Mouse (Mus musculus): ENCODE data around the gene Tub.

The Tub gene

DNA sequence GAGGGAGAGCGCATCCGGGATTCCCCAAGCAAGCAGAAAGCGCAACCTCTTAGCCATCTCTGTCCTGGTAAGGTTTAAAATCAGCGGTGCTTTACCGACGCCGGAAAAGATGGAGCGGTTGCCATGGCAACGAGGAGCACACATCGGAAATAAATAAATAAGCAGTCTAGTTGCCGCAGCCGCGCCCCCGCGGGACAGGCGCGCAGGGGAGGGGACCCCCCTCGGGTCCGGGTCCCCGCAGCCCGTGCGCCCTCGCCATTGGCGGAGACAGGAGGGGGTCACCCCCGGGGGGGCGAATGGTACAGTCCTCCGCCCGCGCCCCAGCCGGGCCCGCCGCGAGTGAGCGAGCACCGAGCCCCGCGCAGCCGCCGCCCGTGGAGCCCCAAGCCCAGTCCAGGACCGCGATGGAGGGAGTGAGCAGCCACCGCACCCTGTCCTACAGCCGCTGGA lies at the start of gene Tub:
Gene Tub, plus strand, starts transcription at position 27 of the 450 bp plus-strand sequence.
- no peak for DNase-seq (ENCODE audit: low read depth)

DNA sequence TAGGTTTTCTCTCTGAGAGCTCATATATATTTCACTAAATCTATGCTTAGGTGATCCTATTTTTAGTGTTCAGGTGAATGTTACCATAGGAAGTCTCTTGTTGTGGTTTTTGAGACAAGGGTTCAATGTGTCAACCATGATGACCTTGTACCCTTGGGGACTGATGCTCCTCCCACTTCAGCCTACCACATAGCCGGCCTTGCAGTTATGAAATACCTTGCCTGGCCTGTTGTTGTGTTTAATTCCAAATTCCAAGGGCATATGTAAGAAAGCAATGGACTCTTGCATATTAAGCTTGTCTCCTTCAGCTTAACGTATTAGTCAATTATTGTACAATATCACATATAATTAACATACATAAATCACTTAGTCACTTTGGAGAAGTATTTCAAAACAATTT lies 46.2 kb upstream of the Tub start:
- no peak for DNase-seq (ENCODE audit: low read depth)

DNA sequence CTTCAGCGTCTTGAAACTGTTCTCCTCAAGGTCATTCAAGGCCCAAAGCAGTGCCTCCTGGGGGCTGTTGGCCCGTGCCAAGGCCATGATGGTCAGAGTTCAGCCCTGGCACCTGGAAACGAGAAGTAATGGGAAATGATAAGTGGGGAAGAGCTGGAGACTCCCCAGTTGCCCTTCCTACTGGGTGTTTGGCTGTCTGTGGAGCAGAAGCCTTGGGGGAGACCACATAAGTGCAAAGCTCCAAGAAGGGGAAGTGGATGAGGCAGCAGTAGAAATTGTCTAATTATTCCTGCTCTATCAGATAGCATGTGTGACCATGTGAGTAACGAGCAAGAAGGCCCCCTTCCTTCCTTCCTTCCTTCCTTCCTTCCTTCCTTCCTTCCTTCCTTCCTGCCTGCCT lies 23.1 kb upstream of the Tub start:
- DNase-seq (ENCODE audit: low read depth) = no peak

DNA sequence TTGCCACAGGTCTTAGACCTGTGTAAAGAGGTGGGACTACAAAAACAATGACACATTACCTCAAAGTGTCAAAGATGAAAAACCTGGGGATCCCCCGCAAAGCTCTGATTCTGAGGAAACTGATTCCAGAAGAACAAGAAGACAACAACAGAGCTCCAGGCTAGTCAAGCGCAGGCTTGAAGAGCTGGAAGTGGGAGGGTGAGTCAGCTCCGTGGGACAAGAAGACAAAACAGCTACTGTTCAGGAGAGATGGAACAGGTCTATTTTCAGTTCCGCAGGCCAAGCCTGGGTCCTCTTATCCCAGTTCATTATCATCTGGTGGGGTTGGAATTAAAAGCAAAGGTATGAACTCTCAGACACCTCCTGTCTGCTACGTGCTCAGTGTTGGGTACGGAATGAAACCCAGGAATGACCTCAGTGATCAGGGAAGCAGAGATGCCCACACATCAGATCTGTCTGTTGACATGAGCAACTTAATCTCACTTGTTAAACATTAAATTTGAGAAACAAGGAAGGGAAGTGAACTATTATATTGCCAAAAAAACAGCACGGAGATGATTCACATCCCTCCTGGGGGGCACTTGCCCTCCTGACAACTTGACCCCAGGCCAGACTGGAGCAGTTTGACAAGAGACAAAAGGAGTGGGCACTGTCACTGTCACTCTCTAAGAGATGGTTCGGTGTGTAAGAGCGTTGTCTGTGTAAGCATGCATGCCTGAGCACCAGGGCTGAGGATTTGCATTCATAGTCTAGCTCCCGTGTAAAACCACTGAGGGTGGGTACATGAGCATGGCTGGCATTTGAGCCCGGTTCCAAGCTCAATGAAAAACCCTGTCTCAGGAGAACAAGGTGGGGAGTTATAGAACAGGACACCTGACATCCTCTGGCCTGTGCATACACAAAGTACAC lies 21.6 kb upstream of the Tub start:
- DNase-seq (ENCODE audit: low read depth) = no peak

DNA sequence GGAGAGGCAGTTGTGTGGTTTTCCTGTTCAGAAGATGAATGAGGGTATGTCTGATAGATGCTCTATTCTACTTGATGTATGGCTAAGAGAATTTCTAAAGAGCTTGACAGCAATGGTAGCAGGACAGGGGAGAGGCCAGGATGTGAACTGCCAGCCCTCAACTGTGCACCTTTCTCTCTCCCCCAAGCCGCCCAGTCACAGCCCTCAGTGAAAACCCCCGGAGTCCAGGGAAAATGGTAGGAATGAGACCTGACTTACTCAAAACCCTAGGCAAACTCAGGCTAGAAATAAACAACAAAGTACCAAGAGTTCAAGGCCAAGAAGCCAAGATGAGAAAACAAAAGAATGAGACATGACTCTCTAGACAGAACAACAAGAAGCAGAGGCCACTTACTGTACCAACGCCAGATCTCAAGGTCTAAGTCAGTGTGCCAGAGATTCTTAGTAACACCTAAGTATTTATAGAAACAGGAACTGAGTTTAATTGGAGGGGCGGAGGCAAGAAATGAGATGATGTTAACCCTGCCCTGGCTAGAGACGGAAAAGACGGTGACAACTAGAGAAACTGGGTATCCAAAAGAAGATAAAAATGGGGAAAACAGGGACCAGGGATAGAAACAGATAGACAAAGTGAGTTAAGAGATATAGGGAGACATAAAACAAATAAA lies 20.3 kb upstream of the Tub start, which contains the start of gene Nlrp10:
Gene Nlrp10, minus strand, starts transcription at position 453 of the 668 bp plus-strand sequence.
- no peak for DNase-seq (ENCODE audit: low read depth)

DNA sequence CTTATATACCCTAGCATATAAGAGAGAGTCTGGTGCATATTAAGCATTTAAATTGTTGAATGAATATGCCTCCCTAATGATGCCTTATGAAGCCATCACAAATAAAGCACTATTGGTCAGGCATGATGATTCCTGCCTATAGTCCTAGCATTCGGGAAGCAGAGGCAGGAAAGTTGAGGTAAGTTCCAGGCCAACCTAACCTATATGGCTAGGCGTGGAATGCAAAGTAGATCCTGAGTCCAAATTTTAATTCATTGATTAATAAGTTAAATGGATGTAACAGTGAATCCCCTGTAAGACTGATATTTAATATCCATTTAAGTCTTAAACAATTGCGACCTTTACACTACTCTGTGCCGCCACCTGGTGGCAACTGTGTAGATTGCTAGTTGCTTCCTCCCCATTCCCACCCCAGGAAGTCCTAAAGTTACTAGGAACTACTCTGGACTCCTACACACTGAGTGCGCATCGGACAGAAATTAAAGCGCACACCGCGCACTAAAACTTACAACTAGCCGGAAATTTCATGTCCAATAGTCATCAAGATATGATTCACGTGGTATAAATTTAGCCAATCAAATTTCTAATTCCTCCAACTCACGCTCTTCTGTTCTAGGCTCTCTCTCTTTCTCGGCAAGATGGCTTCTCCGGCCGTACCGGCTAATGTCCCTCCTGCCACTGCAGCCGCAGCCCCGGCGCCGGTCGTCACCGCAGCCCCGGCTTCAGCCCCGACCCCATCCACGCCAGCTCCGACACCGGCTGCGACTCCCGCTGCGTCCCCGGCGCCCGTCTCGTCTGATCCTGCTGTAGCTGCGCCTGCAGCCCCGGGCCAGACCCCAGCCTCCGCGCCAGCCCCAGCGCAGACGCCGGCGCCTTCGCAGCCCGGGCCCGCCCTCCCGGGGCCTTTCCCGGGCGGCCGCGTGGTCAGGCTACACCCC lies 16.1 kb upstream of the Tub start, which contains the start of gene Eif3f:
Gene Eif3f, plus strand, starts transcription at position 624 of the 938 bp plus-strand sequence.
- peak; percentile 96 for DNase-seq (ENCODE audit: low read depth)

DNA sequence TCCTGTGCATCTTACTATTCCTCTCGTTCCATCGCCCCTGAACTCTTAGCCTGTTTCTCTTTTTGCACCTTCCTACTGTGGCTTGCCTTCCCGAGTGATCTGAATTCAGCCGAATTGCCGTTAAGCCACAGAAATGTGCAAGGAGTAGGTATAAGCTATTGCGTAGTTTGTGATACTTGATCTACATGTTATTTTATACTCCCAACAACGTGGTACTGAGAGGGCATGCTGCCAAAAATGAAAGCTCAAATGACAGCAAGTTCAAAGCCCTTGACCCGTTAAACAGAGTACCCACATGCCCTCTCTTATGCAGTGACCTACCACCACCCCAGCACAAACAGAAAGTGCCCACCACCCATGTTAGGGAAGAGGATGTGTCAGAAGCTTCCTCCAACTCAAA lies 15.3 kb upstream of the Tub start:
- DNase-seq (ENCODE audit: low read depth) = peak; percentile 30

DNA sequence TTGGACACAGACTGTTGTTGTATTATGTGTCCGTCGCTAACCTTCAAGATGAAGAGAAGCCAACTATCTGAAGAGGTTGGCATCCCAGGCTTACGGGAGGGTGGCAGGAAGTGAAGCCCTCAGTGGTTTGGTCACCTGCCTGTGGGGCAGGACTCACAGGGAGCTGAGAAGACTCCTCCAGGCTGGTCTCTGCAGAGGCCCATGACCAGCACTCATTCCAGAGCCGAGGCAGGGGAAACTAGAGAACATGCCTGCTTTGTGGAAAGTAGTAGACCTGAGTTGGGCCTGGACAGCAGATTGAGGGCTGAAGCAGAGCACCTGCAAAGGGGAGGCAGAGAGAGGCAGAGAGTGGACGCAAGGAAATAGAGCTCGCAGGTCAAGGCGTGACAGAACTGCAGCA lies 14.7 kb upstream of the Tub start:
- no peak for DNase-seq (ENCODE audit: low read depth)

DNA sequence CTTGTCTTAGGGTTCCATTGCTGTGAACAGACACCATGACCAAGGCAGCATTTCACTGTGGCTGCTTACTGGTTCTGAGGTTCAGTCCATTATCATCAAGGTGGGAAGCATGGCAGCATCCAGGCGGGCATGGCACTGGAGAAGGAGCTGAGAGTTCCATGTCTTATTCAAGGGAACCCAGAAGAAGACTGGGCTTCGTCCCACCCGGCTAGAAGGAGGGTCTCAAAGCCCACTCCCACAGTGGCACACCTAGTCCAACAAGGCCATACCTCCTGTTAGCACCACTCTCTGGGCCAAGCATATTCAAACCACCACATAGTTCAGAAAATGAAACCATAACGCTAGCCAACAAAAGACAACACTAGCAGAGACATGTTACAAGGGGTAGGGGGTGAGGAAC lies 13.5 kb upstream of the Tub start:
- DNase-seq (ENCODE audit: low read depth) = no peak

DNA sequence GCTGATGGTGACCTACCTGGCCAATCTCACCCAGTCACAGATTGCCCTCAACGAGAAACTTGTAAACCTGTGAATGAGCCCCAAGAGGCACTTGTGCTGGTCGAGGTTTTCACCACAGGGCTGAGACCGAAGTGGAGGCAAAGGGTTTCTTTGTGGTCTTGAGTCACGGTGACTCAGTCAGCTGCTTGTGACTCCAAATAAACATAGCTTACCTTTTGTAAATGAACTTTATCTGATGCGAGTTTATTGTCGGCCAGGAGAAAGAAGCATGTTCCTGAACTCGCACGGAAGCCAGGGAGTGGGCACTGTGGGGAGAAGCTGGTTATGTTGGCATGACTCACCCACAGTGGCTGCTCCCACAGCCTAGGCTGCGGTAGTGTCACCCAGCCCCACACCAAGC lies 8.7 kb upstream of the Tub start:
- peak; percentile 20 for DNase-seq (ENCODE audit: low read depth)

DNA sequence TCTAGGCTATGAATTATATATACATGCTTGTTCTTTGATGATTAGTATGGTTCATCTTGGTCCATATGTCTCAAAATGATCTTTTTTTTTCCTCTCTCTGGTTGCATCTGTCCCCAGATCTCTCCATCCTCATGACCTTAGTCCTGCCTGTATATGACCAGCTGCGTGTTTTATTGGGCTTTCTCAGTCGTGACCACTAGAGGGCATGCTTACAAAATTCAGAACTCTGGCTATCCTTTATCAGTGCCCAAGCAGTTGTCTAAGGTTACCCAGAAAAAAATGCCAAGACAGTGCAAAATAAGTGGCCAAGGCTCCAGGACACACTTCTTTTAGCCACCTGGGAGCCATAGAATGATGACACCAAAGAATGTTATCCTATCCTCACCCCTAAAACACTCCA lies 6.1 kb upstream of the Tub start:
- DNase-seq (ENCODE audit: low read depth) = peak; percentile 71

DNA sequence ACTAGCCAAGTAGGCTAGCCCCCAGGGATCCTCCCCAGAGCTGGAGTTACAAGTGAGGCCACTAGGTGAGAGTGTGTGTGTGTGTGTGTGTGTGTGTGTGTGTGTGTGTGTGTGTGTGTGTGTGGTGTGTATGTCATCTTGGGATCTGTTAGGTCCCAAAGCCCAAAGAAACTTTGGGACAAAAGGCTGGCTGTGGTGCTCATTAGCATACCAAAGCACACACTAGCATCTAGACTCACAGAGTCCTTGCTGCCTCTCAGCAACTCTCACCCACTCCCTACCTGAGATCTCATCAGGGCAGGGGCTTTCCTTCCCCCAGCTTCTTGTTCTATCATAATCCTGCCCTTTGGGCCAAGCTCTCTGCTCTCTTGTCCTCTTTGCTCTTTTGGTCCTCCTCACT lies 1.5 kb upstream of the Tub start:
- DNase-seq (ENCODE audit: low read depth) = no peak

DNA sequence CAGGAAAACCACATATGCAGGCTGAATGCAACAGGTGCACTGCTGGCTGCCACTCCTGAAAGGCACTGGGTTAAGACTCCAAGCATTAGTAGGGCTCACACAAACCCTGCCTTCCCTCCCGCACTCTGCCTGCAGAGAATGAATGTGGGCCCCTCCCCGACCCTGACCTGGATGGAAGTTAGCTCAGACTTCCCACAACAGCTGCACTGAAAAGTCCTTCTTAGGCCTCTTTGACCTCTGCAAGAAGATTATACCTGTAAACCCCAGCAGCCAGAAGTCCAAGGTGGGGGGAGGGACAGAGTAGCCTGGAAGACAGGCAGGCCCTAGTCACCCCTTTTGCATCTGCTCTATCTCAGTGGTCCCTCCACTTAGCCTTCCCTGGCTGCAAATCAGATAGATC lies 837 bp upstream of the Tub start:
- DNase-seq (ENCODE audit: low read depth) = no peak

DNA sequence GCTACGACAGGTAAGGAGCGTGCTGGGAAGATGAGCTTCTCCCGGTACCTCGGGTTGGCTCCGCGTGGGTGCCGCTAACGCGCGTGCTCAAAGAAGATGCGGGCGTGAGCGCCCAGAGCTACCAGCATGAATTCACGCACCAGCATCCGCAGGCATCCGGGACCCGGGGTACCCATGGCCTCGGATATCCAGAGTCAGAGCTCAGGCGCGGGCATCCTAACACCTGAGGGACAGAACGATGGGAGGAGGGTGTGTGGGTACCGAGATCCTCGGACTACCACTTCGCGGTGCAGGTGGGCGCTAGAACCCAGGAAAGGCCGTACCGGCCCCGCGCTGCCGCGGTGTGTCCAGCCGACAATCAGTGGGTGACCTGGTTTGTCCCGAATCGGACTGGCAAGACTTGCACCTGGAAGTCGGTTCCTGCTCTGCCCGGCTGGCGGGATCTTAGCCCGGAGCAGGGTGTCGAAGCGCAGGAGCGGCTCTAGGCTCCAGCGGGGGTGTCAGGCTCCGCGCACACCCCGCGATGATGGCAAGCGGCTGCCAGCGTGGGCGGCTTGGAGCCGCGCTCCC lies 709 bp downstream of the Tub start:
- no peak for DNase-seq (ENCODE audit: low read depth)

DNA sequence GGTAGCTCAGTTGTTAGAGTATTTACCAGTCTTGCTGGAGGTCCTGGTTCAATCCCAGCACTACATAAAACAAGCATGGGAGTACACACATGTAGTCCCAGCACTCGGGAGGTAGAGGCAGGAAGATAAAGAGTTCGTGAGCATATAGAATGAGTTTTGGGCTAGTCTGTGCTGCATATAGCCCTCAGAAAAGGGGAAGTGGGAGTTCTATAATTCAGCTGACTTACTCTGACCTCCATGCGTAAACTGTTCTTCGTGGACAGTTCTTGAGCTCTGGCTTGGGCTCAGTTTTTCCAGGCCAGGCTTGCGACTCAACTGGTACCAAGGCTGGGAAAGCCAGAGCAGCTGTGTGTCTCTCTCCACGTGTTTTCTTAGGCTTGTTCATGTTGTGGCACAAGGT lies 2.7 kb downstream of the Tub start:
- DNase-seq (ENCODE audit: low read depth) = no peak

DNA sequence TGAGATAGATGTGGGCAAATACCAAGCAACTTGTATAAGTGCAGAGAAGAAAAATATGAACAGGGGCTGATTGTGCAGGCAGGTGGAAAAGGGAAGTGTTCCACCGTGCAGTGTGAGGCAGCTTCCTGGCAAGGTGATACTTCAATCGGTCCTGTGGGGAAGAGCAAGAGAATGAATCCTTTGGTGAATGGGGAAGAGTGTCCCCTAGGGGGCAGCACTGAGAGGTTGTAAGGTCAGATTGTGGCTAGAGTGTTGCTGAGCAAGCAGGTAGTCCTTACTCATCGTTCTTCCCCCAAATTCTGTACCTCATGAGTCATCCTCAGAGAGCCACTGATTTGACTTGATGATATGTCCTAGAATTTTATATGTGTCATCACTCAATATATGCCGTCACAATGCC lies 4.0 kb downstream of the Tub start:
- peak; percentile 65 for DNase-seq (ENCODE audit: low read depth)

DNA sequence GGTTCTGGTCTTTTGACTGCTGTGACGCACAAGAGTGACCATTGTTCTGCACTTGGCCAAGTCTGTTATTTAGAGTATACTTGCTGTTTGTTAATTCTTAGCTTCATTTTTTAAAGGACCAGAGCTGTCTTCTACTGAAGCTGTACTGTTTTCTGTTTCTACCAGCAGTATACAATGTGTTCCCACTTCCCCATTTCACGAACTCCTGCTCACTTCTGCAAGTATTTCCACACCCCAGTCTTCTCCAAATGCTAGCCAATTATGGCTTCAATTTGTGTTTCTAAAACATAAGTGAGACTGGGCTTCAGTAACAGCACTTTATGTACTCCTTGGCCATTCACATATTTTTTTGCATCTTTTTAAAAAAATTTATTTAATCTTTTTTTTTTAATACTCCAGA lies 7.6 kb downstream of the Tub start:
- DNase-seq (ENCODE audit: low read depth) = no peak

DNA sequence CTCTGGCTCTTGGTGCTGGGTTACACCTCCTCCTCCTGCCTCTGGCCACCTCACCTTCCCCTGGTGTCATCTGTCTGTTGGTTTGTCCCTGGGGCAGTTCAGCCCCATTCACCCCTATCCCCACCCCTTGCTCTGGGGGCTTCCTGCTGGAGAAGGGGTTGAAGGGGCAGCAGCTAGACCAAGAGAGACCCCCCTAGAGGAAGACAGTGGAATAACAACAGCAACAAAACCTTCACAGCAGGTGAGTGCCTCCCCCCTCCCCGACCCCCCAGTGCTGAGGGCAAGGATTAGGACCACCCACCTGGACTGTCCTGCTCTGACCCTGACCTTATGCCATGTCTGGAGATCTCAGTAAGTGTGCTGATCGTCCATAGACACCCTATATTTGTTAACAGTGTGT lies 15.8 kb downstream of the Tub start:
- no peak for DNase-seq (ENCODE audit: low read depth)

DNA sequence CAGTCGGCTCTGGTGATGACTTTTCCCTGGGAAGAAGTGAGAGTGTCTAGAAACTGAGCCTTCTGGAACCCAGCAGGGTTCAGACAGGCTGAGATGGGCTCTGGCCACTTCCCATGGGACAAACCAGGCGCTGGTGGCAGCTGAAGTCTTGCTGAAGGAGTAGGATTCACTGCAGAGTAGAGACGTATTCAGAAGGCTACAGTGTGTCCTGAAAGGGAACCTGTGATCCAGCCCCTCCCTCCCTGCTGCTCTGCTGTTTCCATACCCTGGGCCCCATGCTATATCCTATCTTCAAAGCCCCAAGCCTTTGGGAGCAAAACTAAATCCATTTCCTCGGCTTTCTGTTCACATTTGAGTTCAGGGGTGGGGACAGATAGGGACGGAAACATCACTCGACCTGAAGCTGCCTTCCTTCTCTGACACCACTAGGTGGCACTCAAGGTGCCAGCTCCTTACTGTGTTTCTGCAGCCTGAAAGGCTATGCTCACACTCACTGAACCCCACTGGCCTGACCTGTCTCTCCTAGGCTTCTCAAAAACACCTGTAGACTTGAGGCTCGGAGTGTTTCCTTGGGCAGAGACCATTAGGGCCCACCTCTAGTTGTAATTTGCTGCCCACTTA lies 16.7 kb downstream of the Tub start:
- DNase-seq (ENCODE audit: low read depth) = peak; percentile 69

DNA sequence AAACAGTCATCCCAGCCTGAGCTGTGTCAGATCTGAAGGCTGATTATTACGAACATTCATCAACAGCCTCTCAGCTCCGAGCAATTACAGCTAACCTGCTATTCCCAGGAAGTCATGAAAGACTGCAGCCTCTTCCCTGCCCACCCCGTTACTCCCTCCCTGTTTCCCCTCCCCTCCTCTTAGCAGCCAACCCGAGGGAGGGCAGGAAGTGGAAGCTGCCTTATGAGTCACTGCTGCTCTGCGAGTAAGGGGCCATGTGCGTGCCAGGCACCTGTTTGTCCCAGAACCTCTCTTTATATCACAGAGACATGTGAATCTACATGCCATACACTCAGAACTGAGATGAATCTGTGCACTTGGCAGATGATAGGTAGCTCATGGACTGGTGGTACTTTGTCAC lies 18.1 kb downstream of the Tub start:
- peak; percentile 3 for DNase-seq (ENCODE audit: low read depth)

DNA sequence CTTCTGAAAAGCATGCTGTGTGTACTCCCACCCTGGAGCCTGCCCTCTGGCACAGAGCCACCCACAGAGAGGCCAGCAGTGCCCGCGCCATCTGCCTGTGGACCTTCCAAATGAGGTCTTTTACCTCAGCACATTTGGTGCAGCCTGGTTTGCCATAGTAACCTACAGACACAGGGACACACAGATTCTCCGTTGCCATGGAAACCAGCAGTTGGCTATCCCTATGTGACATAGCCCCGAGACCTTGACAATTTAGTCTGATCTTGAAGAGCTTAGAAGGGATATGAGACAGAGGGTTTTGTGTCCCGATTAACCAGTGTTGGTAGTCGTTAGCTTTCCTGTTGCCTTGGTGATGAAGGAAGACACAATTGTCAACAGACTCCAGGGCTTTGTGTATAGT lies 22.1 kb downstream of the Tub start:
- DNase-seq (ENCODE audit: low read depth) = no peak

All from NIH3T3 (cell line).